Comparison of ENCODE assay signal across 14 mouse cellular contexts in the genomic region with DNA sequence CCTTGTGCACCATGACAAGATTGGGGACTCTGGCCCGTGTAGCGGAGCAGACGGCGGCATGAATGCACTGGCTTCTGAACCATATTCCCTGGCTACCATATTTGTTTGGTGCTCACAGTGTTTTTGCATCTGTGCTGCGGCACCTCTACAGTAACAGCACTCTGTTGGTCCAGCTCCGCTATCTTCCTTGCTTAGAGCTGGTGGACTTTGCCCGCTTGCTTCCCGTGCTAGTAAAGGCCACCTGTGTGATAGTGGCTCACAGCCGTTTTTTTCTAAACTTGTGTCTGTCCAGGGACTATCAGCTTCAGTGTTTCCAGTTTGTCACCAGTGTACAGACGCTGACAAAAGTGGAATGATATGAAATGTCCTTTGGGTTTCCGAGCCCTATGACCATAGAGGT.
"Had no signal": no experiment of that assay in that cellular context is flagged by ENCODE, and none has a peak within 500 bp of the region (broad histone marks: within the 10 kb centered on the region; RNA-seq: fewer than 3 reads in every experiment).

No protein-coding gene starts in this region.

- H3K9me3 ChIP-seq: limb, embryonic 15.5 days; midbrain, embryonic 12.5 days; neural tube, embryonic 13.5 days had no signal

- H3K36me3 ChIP-seq: limb, embryonic 15.5 days; midbrain, embryonic 12.5 days; neural tube, embryonic 13.5 days had no signal

- H3K9ac ChIP-seq: limb, embryonic 15.5 days; midbrain, embryonic 12.5 days; neural tube, embryonic 13.5 days had no signal

- H3K27ac ChIP-seq: limb, embryonic 15.5 days; midbrain, embryonic 12.5 days; neural tube, embryonic 13.5 days had no signal

- H3K27me3 ChIP-seq: limb, embryonic 15.5 days; midbrain, embryonic 12.5 days; neural tube, embryonic 13.5 days had no signal

- DNase-seq: kidney, adult 9 months; kidney, postnatal 10 days; layer of hippocampus, adult 9-11 months; layer of hippocampus, postnatal 36 days; lung, adult 18-20 months; retina, postnatal 1 day; thymus, adult 2 months; thymus, postnatal 25 days had no signal

- ATAC-seq: hindbrain, embryonic 16.5 days; inflammation-experienced regulatory T-cells, adult 6 months; midbrain, embryonic 16.5 days had no signal

- H3K4me2 ChIP-seq: limb, embryonic 15.5 days; midbrain, embryonic 12.5 days; neural tube, embryonic 13.5 days had no signal

- H3K4me3 ChIP-seq: limb, embryonic 15.5 days; midbrain, embryonic 12.5 days; neural tube, embryonic 13.5 days had no signal

- H3K4me1 ChIP-seq: limb, embryonic 15.5 days; midbrain, embryonic 12.5 days; neural tube, embryonic 13.5 days had no signal
